Mouse (Mus musculus) liver, embryonic 13.5 days (tissue): ENCODE measurements around the gene Itga4. TPM values are rescaled to one million over a fixed set of nuclear protein-coding genes. Genes with fewer than 3 reads are reported as not detected.

Experiments
- ATAC-seq: fragments of 200-750 bp; cut with Nextera tagmentation; 2 replicates; pipeline ENCODE4 v1.8.0; 2017; ENCODE audit warnings: low read depth, mild to moderate bottlenecking, moderate number of reproducible peaks, moderate library complexity
- DNase-seq: peaks from one replicate; pipeline ENCODE4 v3.0.0; 2022
- H3K27ac ChIP-seq: fragments of 300-500 bp; sonication (generic); 2 replicates; pipeline ENCODE4 v1.5.1; 2015; ENCODE audit warnings: moderate library complexity, mild to moderate bottlenecking, inconsistent platforms
- H3K27me3 ChIP-seq: fragments of 300-500 bp; sonication (generic); 2 replicates; pipeline ENCODE4 v1.6.1; 2015; ENCODE audit warnings: mild to moderate bottlenecking, inconsistent platforms
- H3K36me3 ChIP-seq: fragments of 300-500 bp; sonication (generic); 2 replicates; pipeline ENCODE4 v1.6.1; 2015; ENCODE audit warnings: mild to moderate bottlenecking, inconsistent platforms
- H3K4me1 ChIP-seq: fragments of 300-500 bp; sonication (generic); replicated peaks from 2 replicates; pipeline ENCODE4 v1.6.1; 2015; ENCODE audit warnings: inconsistent platforms
- H3K4me2 ChIP-seq: fragments of 300-500 bp; sonication (generic); 2 replicates; pipeline ENCODE4 v1.6.1; 2015; ENCODE audit warnings: inconsistent platforms, mild to moderate bottlenecking, moderate library complexity
- H3K4me3 ChIP-seq: fragments of 300-500 bp; sonication (generic); replicated peaks from 2 replicates; pipeline ENCODE4 v1.5.1; 2015; ENCODE audit warnings: mild to moderate bottlenecking, inconsistent platforms
- H3K9ac ChIP-seq: fragments of 300-500 bp; sonication (generic); 2 replicates; pipeline ENCODE4 v1.6.1; 2015; ENCODE audit warnings: mild to moderate bottlenecking, inconsistent platforms
- H3K9me3 ChIP-seq: fragments of 300-500 bp; sonication (generic); replicated peaks from 2 replicates; pipeline ENCODE4 v1.6.1; 2016; ENCODE audit warnings: inconsistent platforms
- WGBS: fragments of 180-500 bp; shearing (Covaris S2); methylation state at CpG from one replicate; pipeline ENCODE4 v1.1.7; 2015; ENCODE audit not compliant: insufficient replicate concordance; 5-methylcytosine and 5-hydroxymethylcytosine counted together
- polyA plus RNA-seq: library from polyadenylated mRNA; unstranded; fragments of >200 nt; fragmentation: Nextera tagmentation; extraction: Ambion mirVana; gene quantifications from 2 replicates; pipeline ENCODE4 v1.2.1, GENCODE M21; 2015

Gene Itga4
- polyA plus RNA-seq, 1 experiment from 2014 or later: 24.8 TPM

- Histone ChIP-seq H3K4me2 (no peak overlapping the region), H3K4me3 (no peak overlapping the region), H3K27ac (peak overlapping the region; percentile 21), H3K27me3 (no peaks in the 10 kb centered on the region), H3K9ac (0 out of 2 replicates have a peak overlapping the region, but pooled peaks have one; percentile 0), H3K9me3 (no peaks in the 10 kb centered on the region), H3K36me3 (peaks cover 56% of the 10 kb centered on the region), H3K4me1 (peaks cover 81% of the 10 kb centered on the region)
- 62% methylated on average over 3 of the region's 3 CpGs for WGBS
- ATAC-seq (no peak), DNase-seq (no peak)
These were observed 12.0 kb downstream of the Itga4 start for GRCm38 (mm10) chr2:79267181-79267580.

GRCm38 (mm10) chr2:79268863-79269262 lies 13.6 kb downstream of the Itga4 start:
- Histone ChIP-seq H3K4me2 (peak overlapping the region; percentile 62), H3K4me1 (peaks cover 71% of the 10 kb centered on the region), H3K9me3 (no peaks in the 10 kb centered on the region), H3K27ac (peak overlapping the region; percentile 93), H3K9ac (0 out of 2 replicates have a peak overlapping the region, but pooled peaks have one; percentile 33), H3K4me3 (peak overlapping the region; percentile 32), H3K36me3 (peaks cover 57% of the 10 kb centered on the region), H3K27me3 (no peaks in the 10 kb centered on the region)
- DNase-seq (no peak), ATAC-seq (no peak)
- WGBS: 51% methylated on average over 4 of the region's 4 CpGs

GRCm38 (mm10) chr2:79270034-79270535 lies 14.9 kb downstream of the Itga4 start:
- Histone ChIP-seq H3K9me3 (no peaks in the 10 kb centered on the region), H3K36me3 (peaks cover 62% of the 10 kb centered on the region), H3K27ac (peak overlapping the region; percentile 93), H3K4me1 (peaks cover 74% of the 10 kb centered on the region), H3K4me3 (peak overlapping the region; percentile 24), H3K4me2 (peak overlapping the region; percentile 62), H3K27me3 (no peaks in the 10 kb centered on the region), H3K9ac (peak overlapping the region; percentile 57)
- ATAC-seq (peak; percentile 96), DNase-seq (peak; percentile 58)
- WGBS: 7% methylated on average over 3 of the region's 3 CpGs

GRCm38 (mm10) chr2:79271838-79272237 lies 16.6 kb downstream of the Itga4 start:
- Histone ChIP-seq H3K9me3 (no peaks in the 10 kb centered on the region), H3K27me3 (no peaks in the 10 kb centered on the region), H3K9ac (0 out of 2 replicates have a peak overlapping the region, but pooled peaks have one; percentile 17), H3K36me3 (peaks cover 72% of the 10 kb centered on the region), H3K4me3 (no peak overlapping the region), H3K4me1 (peaks cover 67% of the 10 kb centered on the region), H3K27ac (peak overlapping the region; percentile 30), H3K4me2 (no peak overlapping the region)
- WGBS: 62% methylated on average over 4 of the region's 4 CpGs
- ATAC-seq: no peak
- DNase-seq: no peak

GRCm38 (mm10) chr2:79278581-79278980 lies 23.4 kb downstream of the Itga4 start:
- Histone ChIP-seq H3K4me3 (no peak overlapping the region), H3K27me3 (no peaks in the 10 kb centered on the region), H3K4me1 (peaks cover 11% of the 10 kb centered on the region), H3K4me2 (no peak overlapping the region), H3K9me3 (no peaks in the 10 kb centered on the region), H3K9ac (no peak overlapping the region), H3K27ac (no peak overlapping the region), H3K36me3 (peaks cover 75% of the 10 kb centered on the region)
- ATAC-seq (no peak), DNase-seq (no peak)

- no peaks in the 10 kb centered on the region for H3K9me3 ChIP-seq
- H3K36me3 ChIP-seq: peaks cover 71% of the 10 kb centered on the region
- H3K27me3 ChIP-seq: no peaks in the 10 kb centered on the region
- H3K27ac ChIP-seq: no peak overlapping the region
- no peaks in the 10 kb centered on the region for H3K4me1 ChIP-seq
- ATAC-seq (no peak), DNase-seq (no peak)
- H3K9ac ChIP-seq: no peak overlapping the region
- no peak overlapping the region for H3K4me3 ChIP-seq
- H3K4me2 ChIP-seq: no peak overlapping the region
- WGBS: 87% methylated on average over 4 of the region's 4 CpGs
These were observed 29.0 kb downstream of the Itga4 start for GRCm38 (mm10) chr2:79284206-79284605.

GRCm38 (mm10) chr2:79290149-79290548 lies 34.9 kb downstream of the Itga4 start:
- WGBS: 88% methylated on average over 1 of the region's 1 CpGs
- Histone ChIP-seq H3K36me3 (peaks cover 78% of the 10 kb centered on the region), H3K9ac (no peak overlapping the region), H3K4me1 (no peaks in the 10 kb centered on the region), H3K27me3 (no peaks in the 10 kb centered on the region), H3K4me3 (no peak overlapping the region), H3K4me2 (no peak overlapping the region), H3K9me3 (no peaks in the 10 kb centered on the region), H3K27ac (no peak overlapping the region)
- ATAC-seq (no peak), DNase-seq (no peak)

GRCm38 (mm10) chr2:79291922-79292321 lies 36.7 kb downstream of the Itga4 start:
- ATAC-seq (no peak), DNase-seq (no peak)
- H3K4me2 ChIP-seq: no peak overlapping the region
- no peak overlapping the region for H3K9ac ChIP-seq
- no peaks in the 10 kb centered on the region for H3K4me1 ChIP-seq
- no peaks in the 10 kb centered on the region for H3K9me3 ChIP-seq
- peaks cover 81% of the 10 kb centered on the region for H3K36me3 ChIP-seq
- no peaks in the 10 kb centered on the region for H3K27me3 ChIP-seq
- no peak overlapping the region for H3K27ac ChIP-seq
- no peak overlapping the region for H3K4me3 ChIP-seq
- WGBS: 85% methylated on average over 8 of the region's 8 CpGs

- 85% methylated on average over 6 of the region's 6 CpGs for WGBS
- Histone ChIP-seq H3K4me2 (no peak overlapping the region), H3K4me3 (no peak overlapping the region), H3K9me3 (no peaks in the 10 kb centered on the region), H3K27me3 (no peaks in the 10 kb centered on the region), H3K27ac (no peak overlapping the region), H3K4me1 (no peaks in the 10 kb centered on the region), H3K36me3 (peaks cover 80% of the 10 kb centered on the region), H3K9ac (no peak overlapping the region)
- ATAC-seq: no peak
- DNase-seq: no peak
These were observed 37.2 kb downstream of the Itga4 start for GRCm38 (mm10) chr2:79292431-79292830.

- no peak for DNase-seq
- no peaks in the 10 kb centered on the region for H3K27me3 ChIP-seq
- H3K9me3 ChIP-seq: no peaks in the 10 kb centered on the region
- no peaks in the 10 kb centered on the region for H3K4me1 ChIP-seq
- H3K4me3 ChIP-seq: no peak overlapping the region
- peaks cover 60% of the 10 kb centered on the region for H3K36me3 ChIP-seq
- no peak overlapping the region for H3K4me2 ChIP-seq
- H3K9ac ChIP-seq: no peak overlapping the region
- H3K27ac ChIP-seq: no peak overlapping the region
- ATAC-seq: no peak
These were observed 47.2 kb downstream of the Itga4 start for GRCm38 (mm10) chr2:79302398-79302797.

- no peak for ATAC-seq
- no peak overlapping the region for H3K4me2 ChIP-seq
- H3K36me3 ChIP-seq: peaks cover 77% of the 10 kb centered on the region
- no peaks in the 10 kb centered on the region for H3K27me3 ChIP-seq
- DNase-seq: no peak
- no peaks in the 10 kb centered on the region for H3K4me1 ChIP-seq
- no peak overlapping the region for H3K9ac ChIP-seq
- H3K27ac ChIP-seq: no peak overlapping the region
- no peaks in the 10 kb centered on the region for H3K9me3 ChIP-seq
- 90% methylated on average over 4 of the region's 4 CpGs for WGBS
- no peak overlapping the region for H3K4me3 ChIP-seq
These were observed 52.3 kb downstream of the Itga4 start for GRCm38 (mm10) chr2:79307549-79307948.

GRCm38 (mm10) chr2:79309454-79310118 lies 54.4 kb downstream of the Itga4 start:
- no peak overlapping the region for H3K27ac ChIP-seq
- ATAC-seq: no peak
- DNase-seq: no peak
- no peaks in the 10 kb centered on the region for H3K9me3 ChIP-seq
- no peaks in the 10 kb centered on the region for H3K4me1 ChIP-seq
- H3K4me3 ChIP-seq: no peak overlapping the region
- H3K9ac ChIP-seq: no peak overlapping the region
- H3K36me3 ChIP-seq: peaks cover 82% of the 10 kb centered on the region
- WGBS: 91% methylated on average over 13 of the region's 13 CpGs
- H3K27me3 ChIP-seq: no peaks in the 10 kb centered on the region
- H3K4me2 ChIP-seq: no peak overlapping the region
